Mouse (Mus musculus) midbrain, embryonic 10.5 days (tissue): ENCODE measurements around the gene Capzb. TPM values are rescaled to one million over a fixed set of nuclear protein-coding genes. Genes with fewer than 3 reads are reported as not detected.
A peak's percentile ranks its signal among the peaks of the same experiment; 100 is the strongest.

Source experiments
- DNase-seq: peaks from one replicate; pipeline ENCODE4 v3.0.0-alpha.2; 2017; ENCODE audit warnings: low spot score
- H3K27ac ChIP-seq: fragments of 300-500 bp; sonication (generic); replicated peaks from 2 replicates; pipeline ENCODE4 v1.5.1; 2016; ENCODE audit warnings: mild to moderate bottlenecking
- H3K27me3 ChIP-seq: fragments of 300-500 bp; sonication (generic); 2 replicates; pipeline ENCODE4 v1.6.1; 2016; ENCODE audit warnings: low read depth, mild to moderate bottlenecking; ENCODE audit not compliant: poor library complexity, severe bottlenecking
- H3K36me3 ChIP-seq: fragments of 300-500 bp; sonication (generic); 2 replicates; pipeline ENCODE4 v1.6.1; 2016; ENCODE audit warnings: mild to moderate bottlenecking, moderate library complexity
- H3K4me1 ChIP-seq: fragments of 300-500 bp; sonication (generic); 2 replicates; pipeline ENCODE4 v1.6.1; 2016
- H3K4me3 ChIP-seq: fragments of 300-500 bp; sonication (generic); 2 replicates; pipeline ENCODE4 v1.5.1; 2016; ENCODE audit warnings: mild to moderate bottlenecking, moderate library complexity
- H3K9me3 ChIP-seq: fragments of 300-500 bp; sonication (generic); replicated peaks from 2 replicates; pipeline ENCODE4 v1.6.1; 2016; ENCODE audit warnings: mild to moderate bottlenecking
- WGBS: fragments of 180-500 bp; shearing (Covaris S2); methylation state at CpG from one replicate; pipeline ENCODE4 v1.1.7; 2016; 5-methylcytosine and 5-hydroxymethylcytosine counted together
- polyA plus RNA-seq: library from polyadenylated mRNA; unstranded; fragments of >200 nt; fragmentation: Nextera tagmentation; extraction: Ambion mirVana; gene quantifications from 2 replicates; pipeline ENCODE4 v1.2.1, GENCODE M21; 2016

Gene Capzb
- polyA plus RNA-seq, 1 experiment from 2014 or later, result 330 TPM

GRCm38 (mm10) chr4:139221837-139222236 is 29.1 kb downstream of the Capzb start:
- no peak for DNase-seq
- peaks cover 22% of the 10 kb centered on the region for H3K4me1 ChIP-seq
- H3K27me3 ChIP-seq, result no peaks in the 10 kb centered on the region
- no peak overlapping the region for H3K4me3 ChIP-seq
- whole genome bisulfite sequencing, result 93% methylated on average over 4 of the region's 4 CpGs
- H3K27ac ChIP-seq, result no peak overlapping the region
- no peaks in the 10 kb centered on the region for H3K9me3 ChIP-seq
- peaks cover 26% of the 10 kb centered on the region for H3K36me3 ChIP-seq

GRCm38 (mm10) chr4:139225115-139225514 is 32.4 kb downstream of the Capzb start:
- H3K27ac ChIP-seq, result no peak overlapping the region
- no peaks in the 10 kb centered on the region for H3K9me3 ChIP-seq
- DNase-seq, result no peak
- no peak overlapping the region for H3K4me3 ChIP-seq
- H3K4me1 ChIP-seq, result peaks cover 10% of the 10 kb centered on the region
- 79% methylated on average over 5 of the region's 5 CpGs for WGBS
- H3K27me3 ChIP-seq, result no peaks in the 10 kb centered on the region
- H3K36me3 ChIP-seq, result peaks cover 27% of the 10 kb centered on the region

- H3K27ac ChIP-seq, result no peak overlapping the region
- H3K4me3 ChIP-seq, result no peak overlapping the region
- 87% methylated on average over 4 of the region's 4 CpGs for WGBS
- H3K4me1 ChIP-seq, result peaks cover 17% of the 10 kb centered on the region
- H3K9me3 ChIP-seq, result no peaks in the 10 kb centered on the region
- H3K27me3 ChIP-seq, result no peaks in the 10 kb centered on the region
- peaks cover 27% of the 10 kb centered on the region for H3K36me3 ChIP-seq
- no peak for DNase-seq
These were observed 33.2 kb downstream of the Capzb start for GRCm38 (mm10) chr4:139225944-139226343.

- Histone ChIP-seq H3K27me3 (no peaks in the 10 kb centered on the region), H3K9me3 (no peaks in the 10 kb centered on the region), H3K4me3 (no peak overlapping the region), H3K36me3 (peaks cover 32% of the 10 kb centered on the region), H3K4me1 (peaks cover 23% of the 10 kb centered on the region), H3K27ac (no peak overlapping the region)
- WGBS, result 81% methylated on average over 13 of the region's 13 CpGs
- DNase-seq, result no peak
These were observed 34.0 kb downstream of the Capzb start for GRCm38 (mm10) chr4:139226504-139227216.

- peaks cover 36% of the 10 kb centered on the region for H3K4me1 ChIP-seq
- H3K4me3 ChIP-seq, result no peak overlapping the region
- H3K27me3 ChIP-seq, result no peaks in the 10 kb centered on the region
- no peaks in the 10 kb centered on the region for H3K9me3 ChIP-seq
- WGBS, result 91% methylated on average over 7 of the region's 7 CpGs
- peaks cover 29% of the 10 kb centered on the region for H3K36me3 ChIP-seq
- no peak for DNase-seq
- H3K27ac ChIP-seq, result no peak overlapping the region
These were observed 35.2 kb downstream of the Capzb start for GRCm38 (mm10) chr4:139227923-139228322.

- 95% methylated on average over 5 of the region's 5 CpGs for WGBS
- H3K4me3 ChIP-seq, result no peak overlapping the region
- no peaks in the 10 kb centered on the region for H3K27me3 ChIP-seq
- H3K9me3 ChIP-seq, result no peaks in the 10 kb centered on the region
- H3K4me1 ChIP-seq, result peaks cover 43% of the 10 kb centered on the region
- no peak overlapping the region for H3K27ac ChIP-seq
- no peak for DNase-seq
- peaks cover 39% of the 10 kb centered on the region for H3K36me3 ChIP-seq
These were observed 36.6 kb downstream of the Capzb start for GRCm38 (mm10) chr4:139229271-139229670.

GRCm38 (mm10) chr4:139230376-139231120 is 37.8 kb downstream of the Capzb start:
- Histone ChIP-seq H3K27ac (no peak overlapping the region), H3K4me1 (peaks cover 43% of the 10 kb centered on the region)
- no peak for DNase-seq

GRCm38 (mm10) chr4:139231163-139231562 is 38.5 kb downstream of the Capzb start:
- Histone ChIP-seq H3K27ac (no peak overlapping the region), H3K27me3 (no peaks in the 10 kb centered on the region), H3K36me3 (peaks cover 32% of the 10 kb centered on the region), H3K4me3 (no peak overlapping the region), H3K4me1 (peaks cover 43% of the 10 kb centered on the region), H3K9me3 (no peaks in the 10 kb centered on the region)
- DNase-seq, result no peak
- 92% methylated on average over 8 of the region's 8 CpGs for WGBS

More at GRCm38 (mm10) chr4:139230376-139231120, 37.8 kb downstream of the Capzb start:
- H3K9me3 ChIP-seq, result no peaks in the 10 kb centered on the region
- WGBS, result 77% methylated on average over 11 of the region's 11 CpGs
- H3K36me3 ChIP-seq, result peaks cover 38% of the 10 kb centered on the region
- H3K27me3 ChIP-seq, result no peaks in the 10 kb centered on the region
- no peak overlapping the region for H3K4me3 ChIP-seq

- H3K27ac ChIP-seq, result peak overlapping the region; percentile 38; the same call in 1 of the 2 replicates
- peak; percentile 53 for DNase-seq
These were observed 39.9 kb downstream of the Capzb start for GRCm38 (mm10) chr4:139232479-139233145.

GRCm38 (mm10) chr4:139233146-139233495 is 40.4 kb downstream of the Capzb start:
- 91% methylated on average over 7 of the region's 7 CpGs for WGBS

More at GRCm38 (mm10) chr4:139232479-139233145, 39.9 kb downstream of the Capzb start:
- peaks cover 22% of the 10 kb centered on the region for H3K36me3 ChIP-seq
- no peak overlapping the region for H3K4me3 ChIP-seq
- no peaks in the 10 kb centered on the region for H3K9me3 ChIP-seq
- no peaks in the 10 kb centered on the region for H3K27me3 ChIP-seq
- 37% methylated on average over 6 of the region's 6 CpGs for WGBS
- H3K4me1 ChIP-seq, result peaks cover 43% of the 10 kb centered on the region

GRCm38 (mm10) chr4:139233755-139234254 is 41.1 kb downstream of the Capzb start:
- no peaks in the 10 kb centered on the region for H3K27me3 ChIP-seq
- no peaks in the 10 kb centered on the region for H3K9me3 ChIP-seq
- no peak overlapping the region for H3K27ac ChIP-seq
- no peak for DNase-seq
- H3K4me3 ChIP-seq, result no peak overlapping the region
- WGBS, result 88% methylated on average over 4 of the region's 4 CpGs
- H3K4me1 ChIP-seq, result peaks cover 43% of the 10 kb centered on the region
- H3K36me3 ChIP-seq, result peaks cover 23% of the 10 kb centered on the region

More at GRCm38 (mm10) chr4:139233146-139233495, 40.4 kb downstream of the Capzb start:
- no peak overlapping the region for H3K27ac ChIP-seq
- H3K9me3 ChIP-seq, result no peaks in the 10 kb centered on the region
- H3K4me1 ChIP-seq, result peaks cover 43% of the 10 kb centered on the region
- no peaks in the 10 kb centered on the region for H3K27me3 ChIP-seq
- DNase-seq, result no peak
- H3K36me3 ChIP-seq, result peaks cover 22% of the 10 kb centered on the region
- H3K4me3 ChIP-seq, result no peak overlapping the region

GRCm38 (mm10) chr4:139234261-139234660 is 41.6 kb downstream of the Capzb start:
- no peaks in the 10 kb centered on the region for H3K9me3 ChIP-seq
- no peak overlapping the region for H3K4me3 ChIP-seq
- no peak overlapping the region for H3K27ac ChIP-seq
- no peak for DNase-seq
- WGBS, result 94% methylated on average over 4 of the region's 4 CpGs
- H3K27me3 ChIP-seq, result no peaks in the 10 kb centered on the region
- H3K4me1 ChIP-seq, result peaks cover 42% of the 10 kb centered on the region
- peaks cover 26% of the 10 kb centered on the region for H3K36me3 ChIP-seq
